Comparison of ENCODE assay signal across 29 mouse cellular contexts in the genomic region with DNA sequence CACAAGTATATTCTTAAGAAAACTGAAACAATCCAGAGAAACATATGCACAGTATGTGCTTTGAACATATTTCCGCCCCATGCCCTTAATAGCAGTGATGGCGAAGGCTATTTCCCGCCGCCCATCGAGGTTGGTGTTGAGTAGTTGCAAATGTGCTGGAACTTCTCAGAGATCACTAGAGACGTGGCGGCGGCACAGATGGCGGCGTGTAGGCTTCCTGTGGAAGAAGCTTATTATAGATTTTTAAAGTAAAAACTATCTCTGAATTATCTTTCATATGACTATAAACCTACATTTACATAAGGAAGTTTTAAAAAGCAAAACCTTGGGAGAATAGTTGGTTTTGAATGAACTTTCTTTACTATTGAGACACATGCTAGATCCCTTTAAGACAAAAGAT. TPM values are rescaled to one million over a fixed set of nuclear protein-coding genes. Genes with fewer than 3 reads are reported as not detected.
DNase-seq lines count a peak whose midpoint lies in the region; ATAC-seq and TF ChIP-seq lines count a peak whose summit lies in the region.
"Had no signal": no experiment of that assay in that cellular context is flagged by ENCODE, and none has a peak within 500 bp of the region (broad histone marks: within the 10 kb centered on the region; RNA-seq: fewer than 3 reads in every experiment).

No protein-coding gene starts in this region.

- no peak overlapping the region for H3K4me2 ChIP-seq in hindbrain, postnatal 0 days (ENCODE audit: low read depth, low read length)
- H3K4me2 ChIP-seq: forebrain, embryonic 13.5 days; heart, embryonic 12.5 days; hindbrain, embryonic 13.5 days; midbrain, embryonic 15.5 days; neural tube, embryonic 12.5 days had no signal

- TF ChIP-seq CTCF in hindbrain, postnatal 0 days (IDR thresholded peaks at IDR 0.05; ENCODE audit: low read depth) = no peak

- peak; percentile 93 for ATAC-seq in frontal cortex, adult (ENCODE audit: low TSS enrichment)
- ATAC-seq in hindbrain, postnatal 0 days = no peak
- ATAC-seq: forebrain, embryonic 13.5 days; intestine, postnatal 0 days; midbrain, embryonic 15.5 days had no signal

- H3K36me3 ChIP-seq in hindbrain, postnatal 0 days (ENCODE audit: insufficient read depth, low read length) = no peaks in the 10 kb centered on the region
- H3K36me3 ChIP-seq: heart, embryonic 12.5 days; hindbrain, embryonic 13.5 days; midbrain, embryonic 15.5 days; neural tube, embryonic 12.5 days had no signal

- H3K27me3 ChIP-seq in hindbrain, postnatal 0 days (ENCODE audit: insufficient read depth, low read length) = no peaks in the 10 kb centered on the region
- H3K27me3 ChIP-seq: CH12.LX; forebrain, embryonic 13.5 days; heart, embryonic 12.5 days; hindbrain, embryonic 13.5 days; midbrain, embryonic 15.5 days; neural tube, embryonic 12.5 days had no signal

- H3K9me3 ChIP-seq in hindbrain, postnatal 0 days (ENCODE audit: low read length) = no peaks in the 10 kb centered on the region
- H3K9me3 ChIP-seq: forebrain, embryonic 13.5 days; heart, embryonic 12.5 days; hindbrain, embryonic 13.5 days; midbrain, embryonic 15.5 days; neural tube, embryonic 12.5 days had no signal

- H3K9ac ChIP-seq in hindbrain, postnatal 0 days (replicated peaks; ENCODE audit: low read length) = no peak overlapping the region
- H3K9ac ChIP-seq: forebrain, embryonic 13.5 days; heart, embryonic 12.5 days; hindbrain, embryonic 13.5 days; liver, embryonic 14.5 days; midbrain, embryonic 15.5 days; neural tube, embryonic 12.5 days had no signal

- no peaks in the 10 kb centered on the region for H3K4me1 ChIP-seq in hindbrain, postnatal 0 days (ENCODE audit: insufficient read depth, low read length)
- H3K4me1 ChIP-seq: forebrain, embryonic 13.5 days; hindbrain, embryonic 13.5 days; midbrain, embryonic 15.5 days; neural tube, embryonic 12.5 days had no signal

- H3K27ac ChIP-seq in hindbrain, postnatal 0 days = no peak overlapping the region
- H3K27ac ChIP-seq: forebrain, embryonic 13.5 days; heart, adult 2 months; hindbrain, embryonic 13.5 days; left cerebral cortex, adult 2 months; liver, embryonic 14.5 days; midbrain, embryonic 15.5 days; neural tube, embryonic 12.5 days had no signal

- no peak for DNase-seq in frontal cortex, postnatal 10 days (ENCODE audit: low spot score in 2 of 2)
- DNase-seq in frontal cortex, postnatal 36 days (ENCODE audit: low spot score in 2 of 2) = peak; percentile 31 to 68
- DNase-seq in right cerebral cortex, adult 2 months (ENCODE audit: low spot score in 2 of 2) = peak; percentile 28 to 61
- peak; percentile 63 for DNase-seq in telencephalon, adult 2 months (ENCODE audit: low read depth, low spot score)
- no peak for DNase-seq in embryo, embryonic 10.5 days (ENCODE audit: low spot score)
- no peak for DNase-seq in hindbrain, postnatal 0 days (ENCODE audit: low spot score)
- DNase-seq: adrenal gland, adult 2 months; adrenal gland, postnatal 36 days; cerebellum, adult 8-10 months; cerebellum, postnatal 25 days; gastrocnemius, postnatal 25 days; heart, adult 2 months; heart, postnatal 4 days; kidney, postnatal 14 days; layer of hippocampus, adult 9-11 months; liver; lung, adult 2 months; lung, postnatal 14 days had no signal

- 97% methylated on average over 10 of the region's 10 CpGs for WGBS in hindbrain, postnatal 0 days

- H3K4me3 ChIP-seq in hindbrain, postnatal 0 days (ENCODE audit: low read length) = no peak overlapping the region
- H3K4me3 ChIP-seq: forebrain, embryonic 13.5 days; heart, adult 2 months; heart, embryonic 12.5 days; hindbrain, embryonic 13.5 days; left cerebral cortex, adult 2 months; midbrain, embryonic 15.5 days; myocyte; neural tube, embryonic 12.5 days had no signal

RNA-seq across cellular contexts. Expression of gene Nmd3, which starts 48.4 kb away (rescaled TPM):
- total RNA-seq in hindbrain, postnatal 0 days (2014; rRNA removed) = 6.8 and 8.6 TPM in 2 replicates
- 60.6 and 66.7 TPM in 2 replicates for polyA plus RNA-seq in hindbrain, postnatal 0 days (2015; fragmentation: Nextera tagmentation; extraction: Ambion mirVana)

Comparison
In these comparisons a context has a peak if more than half of its experiments do, and no peak if none do; other contexts are left out.
1. DNase-seq: peak in frontal cortex, postnatal 36 days (2 of 2), right cerebral cortex, adult 2 months (2 of 2) and telencephalon, adult 2 months (single experiment); none in frontal cortex, postnatal 10 days (0 of 2), embryo, embryonic 10.5 days (single experiment) and hindbrain, postnatal 0 days (single experiment).